Mouse (Mus musculus): ENCODE measurements around the gene Sgpp2. TPM values are rescaled to one million over a fixed set of nuclear protein-coding genes. Genes with fewer than 3 reads are reported as not detected.
A peak's percentile ranks its signal among the peaks of the same experiment; 100 is the strongest.

Gene Sgpp2
- polyA plus RNA-seq, 1 experiment = 0.08 TPM

- Histone ChIP-seq H3K27me3 (ENCODE audit: control insufficient read depth, insufficient read depth, insufficient read length) (no peaks in the 10 kb centered on the region), H3ac (ENCODE audit: control insufficient read depth, insufficient read length, low read depth) (no peak overlapping the region), H3K4me3 (ENCODE audit: insufficient read depth, poor library complexity, severe bottlenecking) (no peak overlapping the region), H3K79me3 (ENCODE audit: low read depth) (no peaks in the 10 kb centered on the region), H3K36me3 (ENCODE audit: control insufficient read depth, insufficient read depth) (no peaks in the 10 kb centered on the region), H3K79me2 (ENCODE audit: control insufficient read depth, insufficient read depth) (no peaks in the 10 kb centered on the region)
- no peak for TF ChIP-seq FOSL1 (IDR thresholded peaks at IDR 0.05; ENCODE audit: insufficient read depth, low read length, poor library complexity, severe bottlenecking)
- no peak for TF ChIP-seq CTCF (IDR thresholded peaks at IDR 0.05; ENCODE audit: control insufficient read depth, insufficient read depth, insufficient read length)
- no peak for TF ChIP-seq CEBPB (IDR thresholded peaks at IDR 0.05; ENCODE audit: low read depth)
- no peak for TF ChIP-seq USF1 (IDR thresholded peaks at IDR 0.05; ENCODE audit: low read depth)
- no peak for TF ChIP-seq MYOD1 (IDR thresholded peaks at IDR 0.05; ENCODE audit: control insufficient read depth, insufficient read length, low read depth)
- TF ChIP-seq MAX (IDR thresholded peaks at IDR 0.05) = no peak
- TF ChIP-seq MYOG (IDR thresholded peaks at IDR 0.05; ENCODE audit: control insufficient read depth, extremely low read depth, insufficient read length) = no peak
Measured at GRCm38 (mm10) chr1:78388848-78389247, 78.7 kb downstream of the Sgpp2 start.

GRCm38 (mm10) chr1:78395191-78395735 is 85.1 kb downstream of the Sgpp2 start:
- H3K36me3 ChIP-seq (ENCODE audit: control insufficient read depth, insufficient read depth) = no peaks in the 10 kb centered on the region

GRCm38 (mm10) chr1:78395737-78396136 is 85.6 kb downstream of the Sgpp2 start:
- TF ChIP-seq CEBPB (IDR thresholded peaks at IDR 0.05; ENCODE audit: low read depth) (no peak), FOSL1 (IDR thresholded peaks at IDR 0.05; ENCODE audit: insufficient read depth, low read length, poor library complexity, severe bottlenecking) (no peak), MYOD1 (IDR thresholded peaks at IDR 0.05; ENCODE audit: control insufficient read depth, insufficient read length, low read depth) (no peak), MYOG (IDR thresholded peaks at IDR 0.05; ENCODE audit: control insufficient read depth, extremely low read depth, insufficient read length) (no peak), MAX (IDR thresholded peaks at IDR 0.05) (no peak), USF1 (IDR thresholded peaks at IDR 0.05; ENCODE audit: low read depth) (no peak), CTCF (IDR thresholded peaks at IDR 0.05; ENCODE audit: control insufficient read depth, insufficient read depth, insufficient read length) (no peak)

More at GRCm38 (mm10) chr1:78395191-78395735, 85.1 kb downstream of the Sgpp2 start:
- H3K4me3 ChIP-seq (ENCODE audit: insufficient read depth, poor library complexity, severe bottlenecking) = no peak overlapping the region
- no peaks in the 10 kb centered on the region for H3K27me3 ChIP-seq (ENCODE audit: control insufficient read depth, insufficient read depth, insufficient read length)
- no peak overlapping the region for H3ac ChIP-seq (ENCODE audit: control insufficient read depth, insufficient read length, low read depth)
- H3K79me3 ChIP-seq (ENCODE audit: low read depth) = no peaks in the 10 kb centered on the region
- no peak for TF ChIP-seq MYOG (IDR thresholded peaks at IDR 0.05; ENCODE audit: control insufficient read depth, extremely low read depth, insufficient read length)
- TF ChIP-seq CTCF (IDR thresholded peaks at IDR 0.05; ENCODE audit: control insufficient read depth, insufficient read depth, insufficient read length) = no peak
- TF ChIP-seq FOSL1 (IDR thresholded peaks at IDR 0.05; ENCODE audit: insufficient read depth, low read length, poor library complexity, severe bottlenecking) = no peak
- TF ChIP-seq CEBPB (IDR thresholded peaks at IDR 0.05; ENCODE audit: low read depth) = peak; percentile 77
- TF ChIP-seq MYOD1 (IDR thresholded peaks at IDR 0.05; ENCODE audit: control insufficient read depth, insufficient read length, low read depth) = no peak
- H3K79me2 ChIP-seq (ENCODE audit: control insufficient read depth, insufficient read depth) = no peaks in the 10 kb centered on the region

GRCm38 (mm10) chr1:78396320-78396913 is 86.3 kb downstream of the Sgpp2 start:
- Histone ChIP-seq H3K27me3 (ENCODE audit: control insufficient read depth, insufficient read depth, insufficient read length) (no peaks in the 10 kb centered on the region), H3K4me3 (ENCODE audit: insufficient read depth, poor library complexity, severe bottlenecking) (no peak overlapping the region), H3K36me3 (ENCODE audit: control insufficient read depth, insufficient read depth) (no peaks in the 10 kb centered on the region), H3K79me3 (ENCODE audit: low read depth) (no peaks in the 10 kb centered on the region), H3K79me2 (ENCODE audit: control insufficient read depth, insufficient read depth) (no peaks in the 10 kb centered on the region), H3ac (ENCODE audit: control insufficient read depth, insufficient read length, low read depth) (no peak overlapping the region)
- TF ChIP-seq FOSL1 (IDR thresholded peaks at IDR 0.05; ENCODE audit: insufficient read depth, low read length, poor library complexity, severe bottlenecking) = peak; percentile 68
- no peak for TF ChIP-seq CEBPB (IDR thresholded peaks at IDR 0.05; ENCODE audit: low read depth)
- peak; percentile 76 for TF ChIP-seq MAX (IDR thresholded peaks at IDR 0.05)

More at GRCm38 (mm10) chr1:78395737-78396136, 85.6 kb downstream of the Sgpp2 start:
- H3K79me3 ChIP-seq (ENCODE audit: low read depth) = no peaks in the 10 kb centered on the region
- H3K79me2 ChIP-seq (ENCODE audit: control insufficient read depth, insufficient read depth) = no peaks in the 10 kb centered on the region
- H3K4me3 ChIP-seq (ENCODE audit: insufficient read depth, poor library complexity, severe bottlenecking) = no peak overlapping the region
- H3ac ChIP-seq (ENCODE audit: control insufficient read depth, insufficient read length, low read depth) = no peak overlapping the region
- no peaks in the 10 kb centered on the region for H3K36me3 ChIP-seq (ENCODE audit: control insufficient read depth, insufficient read depth)
- H3K27me3 ChIP-seq (ENCODE audit: control insufficient read depth, insufficient read depth, insufficient read length) = no peaks in the 10 kb centered on the region

- H3K79me3 ChIP-seq (ENCODE audit: low read depth) = no peaks in the 10 kb centered on the region
- H3ac ChIP-seq (ENCODE audit: control insufficient read depth, insufficient read length, low read depth) = no peak overlapping the region
- no peaks in the 10 kb centered on the region for H3K36me3 ChIP-seq (ENCODE audit: control insufficient read depth, insufficient read depth)
- no peak overlapping the region for H3K4me3 ChIP-seq (ENCODE audit: insufficient read depth, poor library complexity, severe bottlenecking)
- H3K27me3 ChIP-seq (ENCODE audit: control insufficient read depth, insufficient read depth, insufficient read length) = no peaks in the 10 kb centered on the region
- no peaks in the 10 kb centered on the region for H3K79me2 ChIP-seq (ENCODE audit: control insufficient read depth, insufficient read depth)
- TF ChIP-seq CEBPB (IDR thresholded peaks at IDR 0.05; ENCODE audit: low read depth) (no peak), CTCF (IDR thresholded peaks at IDR 0.05; ENCODE audit: control insufficient read depth, insufficient read depth, insufficient read length) (no peak), MYOG (IDR thresholded peaks at IDR 0.05; ENCODE audit: control insufficient read depth, extremely low read depth, insufficient read length) (no peak), MYOD1 (IDR thresholded peaks at IDR 0.05; ENCODE audit: control insufficient read depth, insufficient read length, low read depth) (no peak), FOSL1 (IDR thresholded peaks at IDR 0.05; ENCODE audit: insufficient read depth, low read length, poor library complexity, severe bottlenecking) (no peak), MAX (IDR thresholded peaks at IDR 0.05) (no peak), USF1 (IDR thresholded peaks at IDR 0.05; ENCODE audit: low read depth) (no peak)
Measured at GRCm38 (mm10) chr1:78399755-78400154, 89.6 kb downstream of the Sgpp2 start.

GRCm38 (mm10) chr1:78401413-78401812 is 91.3 kb downstream of the Sgpp2 start:
- no peaks in the 10 kb centered on the region for H3K79me3 ChIP-seq (ENCODE audit: low read depth)
- H3K27me3 ChIP-seq (ENCODE audit: control insufficient read depth, insufficient read depth, insufficient read length) = no peaks in the 10 kb centered on the region
- TF ChIP-seq USF1 (IDR thresholded peaks at IDR 0.05; ENCODE audit: low read depth) = no peak
- no peak for TF ChIP-seq MYOG (IDR thresholded peaks at IDR 0.05; ENCODE audit: control insufficient read depth, extremely low read depth, insufficient read length)
- no peak for TF ChIP-seq CEBPB (IDR thresholded peaks at IDR 0.05; ENCODE audit: low read depth)
- TF ChIP-seq MAX (IDR thresholded peaks at IDR 0.05) = no peak
- no peak for TF ChIP-seq CTCF (IDR thresholded peaks at IDR 0.05; ENCODE audit: control insufficient read depth, insufficient read depth, insufficient read length)
- TF ChIP-seq FOSL1 (IDR thresholded peaks at IDR 0.05; ENCODE audit: insufficient read depth, low read length, poor library complexity, severe bottlenecking) = no peak
- TF ChIP-seq MYOD1 (IDR thresholded peaks at IDR 0.05; ENCODE audit: control insufficient read depth, insufficient read length, low read depth) = no peak
- no peaks in the 10 kb centered on the region for H3K36me3 ChIP-seq (ENCODE audit: control insufficient read depth, insufficient read depth)
- H3ac ChIP-seq (ENCODE audit: control insufficient read depth, insufficient read length, low read depth) = no peak overlapping the region
- no peaks in the 10 kb centered on the region for H3K79me2 ChIP-seq (ENCODE audit: control insufficient read depth, insufficient read depth)
- H3K4me3 ChIP-seq (ENCODE audit: insufficient read depth, poor library complexity, severe bottlenecking) = no peak overlapping the region

All from C2C12 (cell line).